Mouse (Mus musculus) activated CD4-positive, CD25-positive, alpha-beta regulatory T cell (primary cell): ENCODE data around the gene Cdkn2b. TPM values are rescaled to one million over a fixed set of nuclear protein-coding genes. Genes with fewer than 3 reads are reported as not detected.

ENCODE experiments used
- polyA plus RNA-seq, 2 experiments: library from polyadenylated mRNA; unstranded; fragments of 100-300 nt; shearing (Covaris generic); gene quantifications; one replicate each; pipeline ENCODE4 v1.2.1; 2017

Gene Cdkn2b
- polyA plus RNA-seq: 1 to 10 TPM in 1 of 2 experiments, under 1 TPM in 1; 0.68 to 2.1 TPM

GRCm38 (mm10) chr4:89310491-89311254 lies at the start of gene Cdkn2b:
Cdkn2b (minus strand) TSS chr4:89311039.

DNA sequence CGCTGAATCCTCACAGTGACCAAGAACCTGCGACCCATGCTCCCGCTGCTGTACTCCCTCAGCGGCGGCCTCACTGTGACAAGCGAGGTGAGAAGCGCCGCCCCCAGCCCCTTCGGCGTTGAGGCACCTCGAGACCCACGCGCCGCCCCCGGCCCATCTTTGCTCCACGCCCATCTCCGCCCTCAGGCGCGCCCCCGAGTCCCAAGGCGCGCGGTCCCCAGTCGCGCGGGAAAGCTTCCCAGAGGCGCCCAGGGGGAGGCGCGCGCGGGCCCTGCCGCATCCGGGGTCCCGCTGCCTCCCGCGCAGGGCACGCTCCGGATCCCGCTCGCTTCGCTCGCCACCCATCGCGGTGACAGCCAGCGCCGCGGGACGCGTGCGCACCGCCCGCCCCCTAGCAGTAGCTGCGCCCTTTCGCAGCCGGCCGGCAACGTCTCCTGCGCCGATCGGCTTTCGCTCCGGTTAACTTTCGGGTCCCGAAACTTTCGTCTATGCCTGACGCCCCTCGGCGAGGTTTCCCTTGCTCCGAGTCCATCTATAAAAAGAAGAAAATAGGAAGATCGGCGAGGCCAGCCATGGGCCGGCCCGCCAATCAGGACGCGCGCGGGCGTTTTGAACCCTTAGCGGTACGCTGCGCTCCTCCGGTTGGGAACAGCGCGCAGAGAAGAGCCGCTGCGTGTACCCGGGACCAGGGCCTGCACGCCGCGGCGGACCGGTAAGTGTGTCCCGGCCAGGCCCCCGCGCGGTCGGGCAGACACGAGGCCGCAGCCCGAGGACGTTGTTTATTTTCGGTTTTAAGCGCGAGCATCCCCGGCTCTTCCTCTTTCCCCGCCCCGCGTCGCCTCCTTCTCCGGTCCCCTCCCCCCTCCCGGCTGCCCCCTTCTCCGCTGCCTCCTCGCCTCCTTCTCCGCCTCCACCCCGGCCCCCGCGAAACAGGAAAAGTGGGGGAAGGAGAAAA lies 16.1 kb downstream of the Cdkn2b start, which contains the start of gene Cdkn2a:
Gene Cdkn2a, minus strand, starts transcription at position 168 of the 955 bp plus-strand sequence.

Other genes with a start within 250 kb of the Cdkn2b start
- gene Mtap, start 173.9 kb downstream of the Cdkn2b start, polyA plus RNA-seq: 10 to 100 TPM; 40.5 to 58.3 TPM
- gene Cdkn2a, start 16.4 kb downstream of the Cdkn2b start, polyA plus RNA-seq: under 1 TPM; 0.27 to 0.36 TPM